Mouse (Mus musculus) MEL (cell line): ENCODE measurements at regions not wholly inside any gene's neighbourhood (a gene's known extent, or its start where the extent isn't known, plus 50 kb on each side); places are given as distances from the start of the nearest gene placed in this dataset.

ENCODE experiments used
- DNase-seq: peaks from one replicate; pipeline ENCODE4 v3.0.0; 2011; ENCODE audit warnings: low read depth, low spot score
- H3K27ac ChIP-seq: 2 replicates; pipeline ENCODE4 v1.5.1; 2012; ENCODE audit warnings: low read depth, mild to moderate bottlenecking, control low read depth, low read length, moderate library complexity; ENCODE audit not compliant: control insufficient read depth
- H3K27me3 ChIP-seq, 2 experiments: fragments of 150-350 bp in 1 of 2; sonication (generic) in 1 of 2; 2 replicates each; pipeline ENCODE4 v1.6.1; 2012; ENCODE audit warnings: low read length in 2 of 2, mild to moderate bottlenecking in 2 of 2, improper control_type of control experiment in 1 of 2, moderate library complexity in 1 of 2; ENCODE audit not compliant: insufficient read depth in 2 of 2, control insufficient read depth in 1 of 2
- H3K36me3 ChIP-seq, 2 experiments: 2 replicates each; pipeline ENCODE4 v1.6.1; 2012 to 2014; ENCODE audit warnings: low read length in 2 of 2, improper control_type of control experiment in 1 of 2, inconsistent platforms in 1 of 2, mild to moderate bottlenecking in 1 of 2; ENCODE audit not compliant: insufficient read depth in 2 of 2, control insufficient read depth in 1 of 2
- H3K4me1 ChIP-seq, 2 experiments: fragments of 150-350 bp in 1 of 2; sonication (generic) in 1 of 2; 2 replicates each; pipeline ENCODE4 v1.6.1; 2012; ENCODE audit warnings: low read length in 2 of 2, improper control_type of control experiment in 1 of 2, mild to moderate bottlenecking in 1 of 2; ENCODE audit not compliant: insufficient read depth in 2 of 2, control insufficient read depth in 1 of 2
- H3K4me3 ChIP-seq, 2 experiments: fragments of 150-350 bp in 1 of 2; sonication (generic) in 1 of 2; 2 replicates each; pipeline ENCODE4 v1.5.1; 2012; ENCODE audit warnings: low read depth in 2 of 2, low read length in 2 of 2, mild to moderate bottlenecking in 2 of 2, moderate library complexity in 2 of 2, control low read depth in 1 of 2, improper control_type of control experiment in 1 of 2; ENCODE audit not compliant: control insufficient read depth in 1 of 2, insufficient read depth in 1 of 2
- H3K79me2 ChIP-seq: 2 replicates; pipeline ENCODE4 v1.6.1; 2012; ENCODE audit warnings: mild to moderate bottlenecking, low read length, moderate library complexity; ENCODE audit not compliant: control insufficient read depth, poor library complexity, insufficient read depth
- H3K9ac ChIP-seq: 2 replicates; pipeline ENCODE4 v1.6.1; 2012; ENCODE audit warnings: low read depth, mild to moderate bottlenecking, control low read depth, low read length, moderate library complexity; ENCODE audit not compliant: control insufficient read depth, poor library complexity, severe bottlenecking
- H3K9me3 ChIP-seq: fragments of 150-350 bp; sonication (generic); replicated peaks from 2 replicates; pipeline ENCODE4 v1.6.1; 2012; ENCODE audit warnings: mild to moderate bottlenecking, low read length, improper control_type of control experiment, moderate library complexity; ENCODE audit not compliant: insufficient read depth
- BHLHE40 ChIP-seq: IDR thresholded peaks from 2 replicates; pipeline ENCODE4 v1.6.1; 2012; ENCODE audit warnings: low read depth, mild to moderate bottlenecking, inconsistent platforms, low read length, improper control_type of control experiment, borderline replicate concordance
- CHD1 ChIP-seq: IDR thresholded peaks from 2 replicates; pipeline ENCODE4 v1.6.1; 2012; ENCODE audit warnings: low read depth, mild to moderate bottlenecking, inconsistent platforms, low read length, improper control_type of control experiment
- CHD2 ChIP-seq: IDR thresholded peaks from 2 replicates; pipeline ENCODE4 v1.6.1; 2011; ENCODE audit warnings: low read length, improper control_type of control experiment
- CTCF ChIP-seq, 3 experiments: IDR thresholded peaks in 2 of 3; conservative IDR thresholded peaks in 1 of 3; 2 replicates each; pipeline ENCODE4 v1.5.1; 2011 to 2012; ENCODE audit warnings: low read length in 3 of 3, low read depth in 2 of 3, mild to moderate bottlenecking in 2 of 3, improper control_type of control experiment in 1 of 3, inconsistent platforms in 1 of 3, mixed read lengths in 1 of 3, moderate library complexity in 1 of 3; ENCODE audit not compliant: control insufficient read depth in 1 of 3, insufficient read depth in 1 of 3, poor library complexity in 1 of 3, severe bottlenecking in 1 of 3
- E2F4 ChIP-seq: IDR thresholded peaks from 2 replicates; pipeline ENCODE4 v1.6.1; 2011; ENCODE audit warnings: low read depth, low read length, improper control_type of control experiment, borderline replicate concordance
- GATA1 ChIP-seq: IDR thresholded peaks from 2 replicates; pipeline ENCODE4 v1.6.1; 2011; ENCODE audit warnings: low read depth, low read length, improper control_type of control experiment
- HCFC1 ChIP-seq: IDR thresholded peaks from 2 replicates; pipeline ENCODE4 v1.6.1; 2012; ENCODE audit warnings: low read depth, mild to moderate bottlenecking, inconsistent platforms, low read length, improper control_type of control experiment, moderate library complexity
- KAT2A ChIP-seq: conservative IDR thresholded peaks from 2 replicates; pipeline ENCODE4 v1.6.1; 2012; ENCODE audit warnings: low read depth, low read length, improper control_type of control experiment, inconsistent platforms
- MAX ChIP-seq: IDR thresholded peaks from 2 replicates; pipeline ENCODE4 v1.6.1; 2011; ENCODE audit warnings: low read length, improper control_type of control experiment
- MEF2A ChIP-seq: IDR thresholded peaks from 2 replicates; pipeline ENCODE4 v1.6.1; 2014; ENCODE audit warnings: low read depth, mild to moderate bottlenecking, inconsistent platforms, low read length, improper control_type of control experiment; ENCODE audit not compliant: poor library complexity, insufficient replicate concordance, severe bottlenecking; ENCODE audit errors: extremely low read depth
- MYC ChIP-seq: IDR thresholded peaks from 2 replicates; pipeline ENCODE4 v1.6.1; 2011; ENCODE audit warnings: low read depth, mild to moderate bottlenecking, low read length, improper control_type of control experiment, moderate library complexity
- NELFE ChIP-seq: IDR thresholded peaks from 2 replicates; pipeline ENCODE4 v1.6.1; 2011; ENCODE audit warnings: low read depth, low read length, improper control_type of control experiment
- NRF1 ChIP-seq: IDR thresholded peaks from 2 replicates; pipeline ENCODE4 v1.6.1; 2014; ENCODE audit warnings: low read depth, mild to moderate bottlenecking, inconsistent platforms, low read length, improper control_type of control experiment, moderate library complexity; ENCODE audit not compliant: poor library complexity, insufficient read depth, severe bottlenecking
- POLR2A ChIP-seq, 2 experiments: IDR thresholded peaks; 2 replicates each; pipeline ENCODE4 v1.6.1; 2011 to 2012; ENCODE audit warnings: low read length in 2 of 2, mild to moderate bottlenecking in 2 of 2, control low read depth in 1 of 2, improper control_type of control experiment in 1 of 2, low read depth in 1 of 2, moderate library complexity in 1 of 2; ENCODE audit not compliant: control insufficient read depth in 1 of 2, insufficient read depth in 1 of 2, poor library complexity in 1 of 2
- POLR2AphosphoS2 ChIP-seq: IDR thresholded peaks from 2 replicates; pipeline ENCODE4 v1.6.1; 2011; ENCODE audit warnings: low read length, improper control_type of control experiment
- RAD21 ChIP-seq: IDR thresholded peaks from 2 replicates; pipeline ENCODE4 v1.6.1; 2011; ENCODE audit warnings: mild to moderate bottlenecking, low read depth, low read length, improper control_type of control experiment
- RCOR1 ChIP-seq: IDR thresholded peaks from 2 replicates; pipeline ENCODE4 v1.6.1; 2012; ENCODE audit warnings: low read depth, mild to moderate bottlenecking, inconsistent platforms, low read length, improper control_type of control experiment
- SMC3 ChIP-seq: IDR thresholded peaks from 2 replicates; pipeline ENCODE4 v1.6.1; 2011; ENCODE audit warnings: low read depth, low read length, improper control_type of control experiment
- TBP ChIP-seq: IDR thresholded peaks from 2 replicates; pipeline ENCODE4 v1.8.0; 2011; ENCODE audit warnings: low read depth, low read length, improper control_type of control experiment
- UBTF ChIP-seq: IDR thresholded peaks from 2 replicates; pipeline ENCODE4 v1.6.1; 2012; ENCODE audit warnings: low read depth, mild to moderate bottlenecking, inconsistent platforms, low read length, improper control_type of control experiment, moderate library complexity, borderline replicate concordance; ENCODE audit not compliant: insufficient read depth
- USF1 ChIP-seq: IDR thresholded peaks from 2 replicates; pipeline ENCODE4 v1.6.1; 2014; ENCODE audit warnings: low read depth, mild to moderate bottlenecking, inconsistent platforms, low read length, improper control_type of control experiment, moderate library complexity
- USF2 ChIP-seq, 2 experiments: IDR thresholded peaks; 2 replicates each; pipeline ENCODE4 v1.6.1; 2011 to 2012; ENCODE audit warnings: improper control_type of control experiment in 2 of 2, low read length in 2 of 2, borderline replicate concordance in 1 of 2, inconsistent platforms in 1 of 2, low read depth in 1 of 2, mild to moderate bottlenecking in 1 of 2; ENCODE audit not compliant: insufficient read depth in 1 of 2
- ZC3H11A ChIP-seq: IDR thresholded peaks from 2 replicates; pipeline ENCODE4 v1.6.1; 2012; ENCODE audit warnings: low read depth, mild to moderate bottlenecking, inconsistent platforms, low read length, improper control_type of control experiment
- ZMIZ1 ChIP-seq: IDR thresholded peaks from 2 replicates; pipeline ENCODE4 v1.6.1; 2012; ENCODE audit warnings: low read depth, mild to moderate bottlenecking, inconsistent platforms, low read length, improper control_type of control experiment, moderate library complexity

DNA sequence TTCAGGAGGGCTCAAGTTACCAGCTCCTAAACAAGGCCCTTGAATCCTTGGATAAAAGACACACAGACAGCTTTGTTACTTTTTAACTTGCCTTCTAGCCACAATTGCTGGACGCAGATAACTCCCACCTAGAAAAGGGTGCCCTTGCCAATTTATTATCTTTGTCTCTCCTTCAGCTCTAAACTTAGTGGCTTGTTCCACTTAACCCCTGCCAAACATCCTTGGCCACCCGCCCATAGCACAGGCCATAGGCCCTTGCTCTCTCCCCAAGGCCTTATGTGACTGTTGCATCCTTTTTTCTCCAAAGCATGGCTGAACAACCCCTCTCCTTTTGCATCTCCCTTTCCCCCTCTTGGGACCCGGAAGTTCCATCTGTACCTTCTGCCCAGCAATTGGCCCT is 139.1 kb upstream of the Pcdh15 start:
- H3K27ac ChIP-seq = no peak overlapping the region

DNA sequence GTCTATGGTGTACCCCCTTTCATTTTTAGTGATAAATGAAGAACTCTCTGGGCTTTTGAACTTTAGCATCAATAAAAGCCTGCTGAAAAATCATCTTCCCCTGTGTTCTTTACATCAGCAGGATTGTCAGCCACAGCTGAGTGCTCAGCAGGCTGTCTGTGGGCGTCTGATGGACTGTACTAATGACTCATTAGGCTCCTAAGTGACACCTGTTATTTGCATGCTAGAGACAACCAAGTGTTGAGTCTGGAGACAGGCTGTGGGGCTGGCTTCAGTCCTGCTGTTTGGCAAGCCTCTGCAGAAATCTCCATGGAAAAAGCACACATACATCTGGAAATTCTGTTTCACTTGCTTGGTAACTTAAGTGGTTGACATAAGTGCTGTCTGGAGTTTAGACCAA is 117.8 kb upstream of the Pcdh15 start:
- no peak for TF ChIP-seq POLR2AphosphoS2
- no peak for TF ChIP-seq RAD21
- no peak for TF ChIP-seq ZMIZ1
- no peak for TF ChIP-seq ZC3H11A
- no peak for TF ChIP-seq NELFE
- TF ChIP-seq RCOR1 = no peak
- no peak for TF ChIP-seq TBP
- no peak for TF ChIP-seq MEF2A
- no peak for TF ChIP-seq MYC
- no peak for TF ChIP-seq BHLHE40
- TF ChIP-seq CHD2 = no peak
- TF ChIP-seq KAT2A = no peak
- Histone ChIP-seq H3K27me3 (no peaks in the 10 kb centered on the region), H3K9ac (no peak overlapping the region), H3K36me3 (no peaks in the 10 kb centered on the region), H3K79me2 (no peaks in the 10 kb centered on the region), H3K4me3 (no peak overlapping the region), H3K27ac (no peak overlapping the region), H3K9me3 (no peaks in the 10 kb centered on the region), H3K4me1 (no peaks in the 10 kb centered on the region)
- DNase-seq = no peak

More for the DNA sequence above, 139.1 kb upstream of the Pcdh15 start:
- no peak overlapping the region for H3K4me3 ChIP-seq
- no peaks in the 10 kb centered on the region for H3K4me1 ChIP-seq
- no peaks in the 10 kb centered on the region for H3K79me2 ChIP-seq
- H3K9ac ChIP-seq = no peak overlapping the region
- no peak for DNase-seq
- TF ChIP-seq GATA1 (no peak), CTCF (IDR thresholded peaks at IDR 0.05 in 2 of 3, conservative IDR thresholded peaks at IDR 0.05 in 1 of 3; ENCODE audit: control insufficient read depth in 1 of 3, insufficient read depth in 1 of 3, low read depth in 2 of 3, low read length in 3 of 3, poor library complexity in 1 of 3, severe bottlenecking in 1 of 3) (no peak), SMC3 (no peak), USF1 (no peak), HCFC1 (no peak), CHD1 (no peak), MAX (no peak), TBP (no peak), E2F4 (no peak), BHLHE40 (no peak), ZC3H11A (no peak), USF2 (IDR thresholded peaks at IDR 0.05; ENCODE audit: borderline replicate concordance in 1 of 2, insufficient read depth in 1 of 2, low read depth in 1 of 2, low read length in 2 of 2) (no peak), RCOR1 (no peak), NRF1 (no peak), POLR2A (IDR thresholded peaks at IDR 0.05; ENCODE audit: control insufficient read depth in 1 of 2, insufficient read depth in 1 of 2, low read depth in 1 of 2, low read length in 2 of 2, poor library complexity in 1 of 2) (no peak), UBTF (no peak), ZMIZ1 (no peak)
- no peaks in the 10 kb centered on the region for H3K36me3 ChIP-seq
- H3K9me3 ChIP-seq = no peaks in the 10 kb centered on the region
- H3K27me3 ChIP-seq = no peaks in the 10 kb centered on the region
